Mouse (Mus musculus): ENCODE data around the gene Hpcal4.

The Hpcal4 gene

DNA sequence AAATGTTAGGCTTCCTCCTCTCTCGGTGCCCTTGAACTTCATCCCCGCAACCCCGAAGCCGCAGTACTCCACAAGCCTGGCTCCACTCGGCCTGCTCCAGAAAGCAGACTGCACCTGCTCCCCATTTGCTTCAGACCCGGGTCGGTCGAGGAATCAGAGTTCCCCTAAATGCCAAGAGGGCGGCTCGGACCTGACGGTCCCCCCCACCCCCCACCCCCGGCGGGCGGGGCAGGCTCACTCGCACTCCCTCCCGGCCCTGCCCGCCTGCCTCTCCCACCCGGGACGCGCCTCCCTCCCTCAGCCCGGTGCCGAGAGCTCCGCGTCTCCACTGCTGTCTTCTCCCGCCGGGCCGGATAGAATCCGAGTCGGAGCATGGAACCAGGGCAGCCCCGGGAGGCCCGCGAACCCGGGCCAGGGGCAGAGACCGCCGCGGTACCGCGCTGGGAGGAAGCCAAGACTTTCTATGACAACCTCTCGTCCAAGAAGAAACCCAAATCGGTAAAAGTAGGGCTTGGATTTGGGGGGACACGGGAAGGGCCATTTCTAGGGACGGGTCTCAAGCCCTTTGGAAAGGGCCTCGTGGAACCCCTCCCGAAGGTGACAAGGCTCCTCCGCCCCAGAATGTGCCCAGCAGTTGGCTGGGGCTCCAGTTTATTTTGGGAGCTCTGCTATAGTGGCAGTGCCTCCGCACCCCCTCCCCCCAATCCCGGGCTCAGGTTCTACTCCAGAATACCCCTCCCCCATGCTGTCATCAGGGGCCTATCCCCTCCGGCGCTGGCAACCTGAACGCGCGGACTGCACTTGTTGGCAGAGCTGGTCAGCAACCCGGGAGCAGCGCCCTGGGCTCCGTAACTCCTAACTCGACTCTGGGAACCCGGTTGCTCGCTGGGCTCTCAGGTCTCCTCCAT, 18.4 kb downstream of the Hpcal4 start, which contains the start of gene Nt5c1a:
TSS of gene Nt5c1a (plus strand) at position 319 of the 908 bp plus-strand sequence.
- no peak for DNase-seq (ENCODE audit: low read depth, low spot score)

DNA sequence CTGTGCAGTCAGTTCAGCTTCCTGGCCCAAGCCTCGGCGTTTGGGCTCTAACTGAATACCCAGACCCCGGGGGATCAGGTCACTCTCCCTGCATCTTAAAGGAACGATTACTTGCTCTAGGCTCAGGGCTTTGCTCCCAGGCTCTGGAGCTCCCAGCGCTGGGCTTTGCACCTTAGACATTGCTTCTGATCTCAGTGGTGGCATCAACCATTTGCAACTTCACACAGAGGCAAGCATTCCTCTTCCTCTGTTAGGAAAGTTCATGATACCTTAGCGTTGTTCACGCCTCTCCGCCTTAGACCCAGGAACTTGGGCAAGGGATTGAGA, 19.0 kb downstream of the Hpcal4 start:
- no peak for DNase-seq (ENCODE audit: low read depth, low spot score)

DNA sequence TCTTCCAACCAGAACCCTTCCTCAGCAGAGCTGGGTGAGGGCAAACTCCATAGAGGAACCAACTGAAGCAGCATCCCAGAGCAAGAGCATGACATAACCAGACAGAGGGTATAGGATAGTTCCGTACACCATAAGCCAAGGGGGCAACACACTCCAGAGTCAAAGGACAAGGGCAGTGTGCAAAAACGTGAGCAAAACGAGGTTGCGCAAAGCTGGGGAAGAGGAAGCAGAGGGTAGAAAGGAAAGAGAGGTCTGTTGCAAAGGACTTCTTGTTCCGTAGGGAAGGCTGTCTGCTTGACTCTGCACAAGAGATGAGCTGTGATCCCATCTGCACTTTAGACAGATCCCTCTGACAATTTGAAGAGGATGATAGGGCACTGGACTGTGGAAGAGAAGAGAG, 24.3 kb downstream of the Hpcal4 start:
- no peak for DNase-seq (ENCODE audit: low read depth, low spot score)

DNA sequence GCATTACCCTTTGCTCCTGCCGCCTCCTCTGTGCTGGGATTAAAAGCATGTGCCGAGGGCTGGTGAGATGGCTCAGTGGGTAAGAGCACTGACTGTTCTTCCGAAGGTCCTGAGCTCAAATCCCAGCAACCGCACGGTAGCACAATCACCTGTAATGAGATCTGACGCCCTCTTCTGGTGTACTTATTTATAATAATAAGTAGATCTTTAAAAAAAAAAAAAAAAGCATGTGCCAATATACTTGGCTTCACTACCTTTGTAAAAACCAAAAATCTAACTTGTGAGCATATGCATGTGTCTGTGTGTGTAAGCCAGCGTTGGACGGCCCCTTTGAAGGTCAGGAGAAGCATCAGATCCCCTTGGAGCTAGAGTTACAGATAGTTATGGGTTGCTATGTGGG, 28.0 kb downstream of the Hpcal4 start:
- no peak for DNase-seq (ENCODE audit: low read depth, low spot score)

DNA sequence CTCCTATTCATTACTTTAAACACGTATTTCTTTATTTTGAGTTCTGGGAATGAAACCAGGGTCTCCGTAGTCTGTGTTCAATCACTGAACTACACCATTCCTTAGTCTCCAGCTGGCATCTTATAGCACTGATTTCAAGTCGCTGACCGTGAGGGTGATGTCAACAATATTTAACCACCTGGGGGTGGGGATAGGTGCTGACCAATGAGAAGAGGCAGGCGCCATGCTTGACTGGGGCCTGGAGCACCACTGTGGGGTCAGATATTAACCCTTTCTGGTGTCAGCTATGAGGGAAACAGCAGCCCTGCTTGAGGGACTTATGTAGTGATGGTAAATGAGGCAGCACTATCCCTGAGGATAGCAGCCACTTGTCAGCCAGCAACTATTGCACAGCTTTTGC, 28.4 kb downstream of the Hpcal4 start:
- no peak for DNase-seq (ENCODE audit: low read depth, low spot score)

DNA sequence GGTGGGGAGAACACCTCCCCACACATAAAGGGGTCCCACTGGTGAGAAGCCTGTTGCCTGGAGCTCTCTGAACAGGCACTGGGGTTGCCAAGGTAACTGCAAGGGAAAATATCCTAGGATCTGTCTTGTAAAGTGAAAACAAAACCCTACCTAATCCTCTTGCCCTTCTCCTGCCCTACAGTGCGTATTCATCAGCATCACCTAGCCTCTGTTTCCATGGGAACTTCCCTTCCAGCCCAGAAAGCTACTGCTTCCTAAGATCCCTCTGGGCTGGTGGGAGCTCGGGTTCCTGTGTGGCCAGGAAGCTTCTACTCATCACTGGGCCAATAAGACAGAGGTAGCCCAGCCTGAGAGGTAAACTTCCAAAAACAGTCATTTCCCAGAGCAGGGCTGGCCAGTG, 29.3 kb downstream of the Hpcal4 start:
- no peak for DNase-seq (ENCODE audit: low read depth, low spot score)

DNA sequence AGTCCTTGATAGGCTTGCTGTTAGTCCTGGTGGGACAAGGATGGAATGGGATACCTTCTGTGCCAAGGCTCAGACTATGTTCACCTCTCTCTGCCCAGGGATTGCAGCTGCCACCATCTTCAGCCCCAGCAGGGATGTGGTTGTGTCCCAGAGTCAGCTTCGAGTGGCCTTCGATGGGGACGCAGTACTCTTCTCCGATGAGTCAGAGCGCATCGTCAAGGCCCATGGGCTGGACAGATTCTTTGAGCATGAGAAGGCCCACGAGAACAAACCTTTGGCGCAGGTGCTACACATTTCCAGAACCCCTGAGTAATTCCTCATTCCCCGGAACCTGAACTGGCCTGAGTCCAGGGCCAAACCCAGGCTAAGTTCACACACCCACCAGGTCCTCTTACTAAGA, 30.9 kb downstream of the Hpcal4 start:
- DNase-seq (ENCODE audit: low read depth, low spot score): no peak

DNA sequence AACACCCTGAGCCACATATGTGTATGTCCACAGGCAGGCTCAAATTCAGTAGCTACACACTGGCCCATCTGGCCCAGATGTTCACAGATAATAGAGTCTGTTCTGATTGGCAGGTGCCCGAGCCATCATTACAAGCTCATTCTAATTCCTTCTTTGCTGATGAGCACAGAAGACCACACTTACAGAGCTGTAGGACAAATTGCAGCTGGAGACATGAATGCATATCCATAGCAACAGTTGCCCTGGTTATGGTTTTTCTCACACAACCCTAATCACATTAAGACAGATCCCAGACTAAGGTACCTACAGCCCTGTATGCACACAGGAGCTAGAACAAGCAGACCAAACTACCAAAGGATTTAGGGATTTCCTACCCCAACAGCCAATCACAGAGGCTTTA, 32.3 kb downstream of the Hpcal4 start:
- DNase-seq (ENCODE audit: low read depth, low spot score): no peak

DNA sequence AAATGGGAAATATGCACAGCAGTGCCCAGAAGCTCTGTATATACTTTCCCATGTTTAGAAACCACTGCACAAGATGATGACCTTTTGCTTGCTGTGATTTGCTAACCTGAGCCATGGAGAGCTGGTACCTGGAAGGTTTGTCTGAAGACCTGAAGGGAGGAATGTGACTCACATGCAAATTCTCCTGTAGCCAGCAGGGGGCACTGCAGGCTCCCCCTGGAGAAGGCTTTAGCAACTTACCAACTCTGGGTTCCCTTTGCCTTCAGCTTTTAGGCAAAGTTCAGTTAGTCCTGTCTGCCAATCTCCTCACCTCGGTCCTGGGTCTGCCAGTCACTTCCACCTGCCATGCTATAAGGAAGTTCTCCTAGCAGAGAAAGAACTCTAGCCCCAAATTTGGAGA, 33.8 kb downstream of the Hpcal4 start:
- DNase-seq (ENCODE audit: low read depth, low spot score): no peak

DNA sequence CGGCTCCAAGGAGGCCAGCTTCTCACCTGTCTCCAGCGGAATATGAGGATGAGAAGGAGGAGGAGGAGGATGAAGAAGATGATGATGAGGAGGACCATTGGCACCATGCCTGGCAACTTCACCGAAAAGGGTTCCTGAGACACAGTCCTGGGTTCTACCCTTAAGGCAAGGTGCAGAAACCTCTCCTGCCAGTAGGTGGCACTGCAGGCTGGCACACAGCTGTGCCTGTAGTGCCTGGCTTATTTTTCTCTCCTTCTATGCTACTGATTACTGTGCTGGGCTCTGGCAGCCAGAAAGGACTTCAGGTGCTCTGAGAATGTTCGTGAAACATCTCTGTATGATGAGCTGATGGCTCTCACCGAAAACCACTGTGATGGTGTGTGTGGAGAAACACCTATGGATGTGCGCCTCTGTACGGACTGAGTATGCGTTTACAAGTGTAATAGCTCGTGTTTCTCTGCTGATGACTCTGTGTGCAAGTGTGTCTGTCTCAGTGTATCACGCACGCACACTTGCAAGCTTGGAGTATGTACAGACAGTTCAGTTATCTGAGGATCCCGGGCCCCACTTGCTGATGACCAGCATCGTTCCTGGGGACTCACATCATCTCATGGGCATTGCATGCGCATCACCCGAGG, 36.8 kb downstream of the Hpcal4 start:
- DNase-seq (ENCODE audit: low read depth, low spot score): no peak

DNA sequence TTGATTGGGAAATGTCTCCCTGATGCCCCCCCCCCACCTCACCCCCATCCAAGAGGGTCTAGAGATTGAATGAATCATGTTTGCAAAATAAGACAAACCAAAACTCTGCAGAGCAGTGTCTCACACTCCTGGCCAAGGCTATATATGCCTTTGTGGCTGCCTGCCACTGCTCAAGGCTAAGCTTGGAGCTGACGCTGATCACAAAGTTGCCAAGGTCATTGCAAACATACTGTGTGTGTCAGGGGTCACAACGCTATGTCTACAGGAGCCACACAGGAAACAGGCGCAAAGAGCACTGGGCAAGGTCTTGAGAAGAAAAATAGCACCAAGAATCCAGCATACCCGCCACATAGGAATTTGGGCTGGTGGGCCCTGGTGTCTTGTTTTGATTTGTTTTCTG, 37.6 kb downstream of the Hpcal4 start:
- DNase-seq (ENCODE audit: low read depth, low spot score): no peak

DNA sequence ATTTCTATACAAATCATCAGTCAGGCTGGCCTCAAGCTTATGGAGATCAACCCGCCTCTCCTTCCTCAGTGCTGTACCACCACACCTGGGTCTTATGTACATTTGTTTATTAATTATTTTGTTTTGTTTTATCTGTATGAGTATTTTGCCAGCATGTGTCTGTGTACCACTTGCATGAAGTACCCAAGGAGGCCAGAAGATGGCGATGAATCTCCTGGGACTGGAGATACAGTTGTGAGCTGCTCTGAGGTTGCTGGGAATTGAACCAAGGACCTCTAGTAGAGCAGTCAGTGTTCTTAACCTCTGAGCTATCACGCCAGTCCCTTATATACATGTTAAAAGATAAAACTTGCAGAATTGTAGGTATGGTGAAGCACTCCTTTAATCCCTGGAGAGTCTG, 40.3 kb downstream of the Hpcal4 start:
- DNase-seq (ENCODE audit: low read depth, low spot score): no peak

DNA sequence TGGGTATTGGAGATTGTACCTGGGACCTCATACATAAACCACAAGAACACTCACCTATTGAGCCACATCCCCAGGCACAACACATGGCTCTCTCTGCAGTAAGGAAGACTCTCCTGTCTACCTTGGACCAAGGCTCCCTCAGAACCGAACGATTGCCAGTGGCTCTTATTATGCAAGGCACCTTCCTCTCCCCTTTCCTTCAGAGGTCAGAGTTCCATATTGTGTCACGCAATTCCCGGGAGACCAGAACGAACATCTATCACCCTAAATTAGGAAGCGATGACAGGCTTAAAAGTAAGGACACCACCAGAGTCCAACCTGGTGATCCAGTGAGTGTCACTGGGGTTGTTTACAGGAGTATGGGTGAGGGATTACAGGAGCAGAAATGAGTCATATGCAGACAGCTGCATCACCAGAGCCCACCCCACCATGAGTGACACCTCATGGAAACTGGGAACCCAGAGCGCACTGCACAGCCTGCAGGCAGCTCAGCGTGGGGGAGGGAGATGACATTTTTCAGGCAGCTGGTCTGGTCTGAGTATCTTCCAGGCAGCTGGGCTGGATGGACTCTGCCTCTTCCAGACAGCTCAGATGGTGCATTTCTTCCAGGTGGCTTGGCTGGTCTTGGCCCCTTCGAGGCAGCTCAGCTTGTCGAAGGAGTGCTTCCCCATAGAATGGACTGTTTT, 42.8 kb downstream of the Hpcal4 start:
- no peak for DNase-seq (ENCODE audit: low read depth, low spot score)

DNA sequence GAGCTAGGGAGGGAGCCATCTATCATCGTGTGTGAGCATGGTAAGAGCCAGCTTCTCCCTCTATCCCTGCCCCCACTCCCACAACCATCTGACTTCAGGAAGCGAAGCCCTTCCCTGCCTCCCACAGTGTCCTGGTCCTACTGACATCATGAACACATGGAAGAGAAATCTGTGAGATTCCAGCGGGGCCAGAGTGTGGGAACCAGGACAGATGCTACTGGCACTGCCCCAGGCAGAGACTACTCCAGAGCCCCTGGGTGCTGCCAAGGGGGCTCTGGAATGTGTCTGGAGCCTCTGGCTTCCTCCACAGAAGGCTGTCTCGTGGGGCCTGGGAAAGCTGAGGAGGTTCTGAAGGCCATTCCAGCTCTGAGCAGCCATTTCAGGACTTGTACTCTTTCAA, 44.7 kb downstream of the Hpcal4 start:
- no peak for DNase-seq (ENCODE audit: low read depth, low spot score)

DNA sequence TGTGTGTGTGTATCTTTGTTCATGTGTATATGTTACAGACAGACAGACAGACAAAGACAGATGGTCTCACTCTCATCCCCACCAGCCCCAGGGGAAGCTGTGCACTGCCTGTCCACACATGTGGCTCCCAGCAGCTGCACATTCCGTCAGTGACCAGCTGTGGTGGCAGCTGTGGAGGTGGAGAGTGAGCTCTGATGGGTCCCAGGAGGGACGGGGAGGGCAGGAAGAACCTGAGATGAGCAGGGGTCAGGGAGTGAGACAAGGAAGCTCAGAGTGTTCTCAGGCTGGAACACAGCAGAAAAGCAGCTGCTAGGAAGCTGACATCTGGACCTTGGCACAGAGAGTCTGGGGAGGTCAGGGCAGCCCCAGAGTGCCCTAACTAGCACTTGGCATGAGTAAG, 45.2 kb downstream of the Hpcal4 start:
- DNase-seq (ENCODE audit: low read depth, low spot score): no peak

DNA sequence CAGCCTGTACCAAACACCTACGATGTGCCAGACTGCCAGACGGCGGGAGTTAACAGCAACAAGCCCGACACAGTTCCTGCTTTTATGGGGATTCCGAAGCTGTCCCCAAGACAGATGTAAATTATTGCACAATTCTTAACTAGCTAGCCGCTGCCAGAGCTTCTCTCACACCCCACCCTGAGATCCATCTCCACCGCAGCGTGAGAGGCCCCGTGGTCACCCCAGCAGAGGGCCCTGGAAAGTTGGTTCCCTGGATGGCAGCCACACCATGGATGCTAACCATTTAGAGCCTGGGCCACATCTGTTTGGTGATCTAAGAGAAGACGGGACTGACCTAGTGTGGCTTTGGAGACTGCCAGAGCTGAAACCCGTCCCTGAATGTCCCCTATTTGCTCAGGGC, 46.1 kb downstream of the Hpcal4 start:
- DNase-seq (ENCODE audit: low read depth, low spot score): no peak

DNA sequence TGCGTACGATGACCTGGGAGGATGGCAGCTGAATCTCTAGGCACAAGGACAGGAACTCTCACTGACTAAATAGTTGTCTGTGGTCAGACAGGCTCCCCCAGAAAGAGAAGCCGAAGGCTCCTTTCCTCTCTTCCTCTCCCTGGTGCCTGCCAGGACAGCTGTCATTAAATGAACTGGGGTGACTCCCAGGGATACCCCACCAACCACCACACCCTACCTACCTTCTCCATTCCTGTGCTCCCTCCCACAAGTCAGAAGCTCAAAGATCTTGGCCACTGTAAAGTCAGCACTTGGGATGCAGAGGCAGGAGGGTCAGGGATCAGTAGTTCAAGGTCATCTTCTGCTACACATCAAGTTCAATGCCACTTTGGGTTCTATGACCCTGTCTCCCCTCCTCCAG, 49.8 kb downstream of the Hpcal4 start:
- no peak for DNase-seq (ENCODE audit: low read depth, low spot score)

DNA sequence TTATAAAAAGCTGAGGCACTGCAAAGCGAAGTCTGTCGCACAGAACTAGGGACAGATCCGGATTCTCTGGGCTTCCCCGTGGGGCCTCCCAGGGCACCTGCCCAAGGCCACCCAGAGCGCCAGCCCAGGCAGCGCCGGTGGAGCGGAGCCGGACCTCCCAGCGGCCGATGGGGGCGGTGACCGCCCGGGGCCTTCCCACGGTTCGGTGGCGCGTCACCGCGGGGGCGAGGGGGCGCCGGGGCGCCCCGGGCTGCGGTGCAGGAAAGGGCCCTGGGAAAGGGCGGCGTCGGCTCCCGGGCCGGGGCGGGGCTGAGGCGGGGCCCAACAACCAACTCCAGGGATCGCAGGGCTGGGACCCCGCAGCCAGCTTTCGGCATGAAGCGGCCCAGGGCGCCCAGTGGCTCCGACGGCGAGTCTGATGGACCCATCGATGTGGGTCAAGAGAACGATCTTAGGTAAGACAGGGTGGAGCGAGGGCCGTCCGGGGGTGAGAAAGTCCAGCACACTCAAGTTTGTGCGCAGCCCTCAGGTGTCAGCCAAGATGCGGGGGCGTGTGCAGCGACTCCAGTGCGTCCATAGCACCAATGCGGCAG, 50.6 kb downstream of the Hpcal4 start, which contains the start of gene Heyl:
TSS of gene Heyl (plus strand) at position 65 of the 593 bp plus-strand sequence.
- DNase-seq (ENCODE audit: low read depth, low spot score): no peak

DNA sequence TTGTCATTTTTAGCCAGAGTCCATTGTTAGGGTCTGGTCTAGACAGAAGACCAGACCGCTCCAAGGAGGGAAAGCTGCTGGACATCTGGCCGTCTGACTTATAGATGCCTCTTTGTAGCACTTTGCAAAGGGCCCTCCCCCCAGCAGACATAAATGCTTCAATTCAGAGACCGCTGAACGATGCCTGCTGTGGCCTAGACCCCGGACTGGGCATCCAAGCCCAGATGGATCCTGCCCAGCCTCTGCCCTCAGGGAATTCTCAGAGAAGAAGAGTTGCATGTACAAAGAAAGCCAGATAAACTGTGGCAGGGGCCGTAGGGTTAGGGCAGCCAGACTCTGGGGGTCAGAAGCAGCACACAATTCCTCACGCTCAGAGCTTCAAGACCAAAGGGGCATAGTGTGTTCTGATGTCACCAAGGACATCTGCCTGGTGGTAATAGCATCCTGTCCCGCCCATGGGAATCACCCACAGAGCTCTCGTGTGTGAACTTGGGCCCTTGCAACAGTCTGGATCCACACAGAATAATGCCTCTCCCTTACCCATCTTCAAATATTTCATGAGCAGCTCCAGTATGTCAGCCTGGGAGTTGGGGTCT, 52.9 kb downstream of the Hpcal4 start:
- no peak for DNase-seq (ENCODE audit: low read depth, low spot score)

DNA sequence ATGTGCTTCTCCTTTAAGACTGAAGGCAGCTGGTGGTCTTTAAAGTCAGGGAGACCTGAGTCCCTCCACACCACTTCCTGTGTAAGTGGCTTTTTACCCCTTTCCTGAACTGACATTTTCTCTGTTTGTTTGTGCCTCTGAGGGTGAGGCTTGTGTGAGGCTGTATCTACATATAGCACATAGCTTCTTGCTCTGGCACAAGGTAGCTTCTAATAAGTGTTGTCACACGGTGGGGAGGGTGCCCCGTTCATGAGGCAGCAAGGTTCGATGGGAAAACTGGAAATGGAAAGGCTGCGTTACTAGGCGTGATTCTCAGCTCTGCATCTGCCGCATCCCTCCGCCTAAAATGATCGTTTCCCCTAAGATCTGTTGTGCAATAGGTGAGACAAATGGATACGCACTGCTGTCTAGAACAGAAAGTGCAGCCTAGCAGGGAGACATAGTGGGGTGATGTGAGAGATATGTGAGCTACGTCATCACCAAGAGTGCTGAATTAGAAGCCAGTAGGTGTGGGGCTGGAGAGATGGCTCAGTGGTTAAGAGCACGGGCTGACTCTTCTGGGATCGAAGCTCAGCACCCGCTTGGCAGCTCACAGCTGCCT, 53.5 kb downstream of the Hpcal4 start:
- no peak for DNase-seq (ENCODE audit: low read depth, low spot score)
